9 mouse cellular contexts compared by ENCODE assay signal in genomic region chr10:78605080-78605479, GRCm38 (mm10). TPM values are rescaled to one million over a fixed set of nuclear protein-coding genes. Genes with fewer than 3 reads are reported as not detected.
DNase-seq lines count a peak whose midpoint lies in the region; ATAC-seq and TF ChIP-seq lines count a peak whose summit lies in the region.
"Had no signal": no experiment of that assay in that cellular context is flagged by ENCODE, and none has a peak within 500 bp of the region (broad histone marks: within the 10 kb centered on the region; RNA-seq: fewer than 3 reads in every experiment).

No protein-coding gene starts in this region.

- intact Hi-C loops in gastrocnemius, postnatal 14 days (cut with DNase I; ENCODE audit: low total_unique reads), result loop anchor here (5.0 kb wide), 1 partner anchor 68 kb away; no protein-coding TSS in a partner anchor

- H3K4me1 ChIP-seq in liver, embryonic 14.5 days (replicated peaks; ENCODE audit: control insufficient read depth in 2 of 2, insufficient read depth in 2 of 2, low read length in 1 of 2), result no peaks in the 10 kb centered on the region
- H3K4me1 ChIP-seq in liver, embryonic 11.5 days (replicated peaks; ENCODE audit: control insufficient read depth, insufficient read depth, low read length), result no peaks in the 10 kb centered on the region
- no peaks in the 10 kb centered on the region for H3K4me1 ChIP-seq in stomach, postnatal 0 days (replicated peaks; ENCODE audit: control insufficient read depth, insufficient read depth)
- H3K4me1 ChIP-seq: heart, embryonic 13.5 days had no signal

- WGBS in liver, embryonic 14.5 days (ENCODE audit: insufficient replicate concordance), result 25% methylated on average over 3 of the region's 3 CpGs
- WGBS in liver, embryonic 11.5 days, result 43% methylated on average over 3 of the region's 3 CpGs
- WGBS in stomach, postnatal 0 days, result 34% methylated on average over 3 of the region's 3 CpGs

- H3K36me3 ChIP-seq in liver, embryonic 14.5 days (replicated peaks; ENCODE audit: control insufficient read depth, insufficient read depth, low read depth), result no peaks in the 10 kb centered on the region
- H3K36me3 ChIP-seq in liver, embryonic 11.5 days (ENCODE audit: control insufficient read depth, insufficient read depth, low read length), result no peaks in the 10 kb centered on the region
- H3K36me3 ChIP-seq in stomach, postnatal 0 days (ENCODE audit: control insufficient read depth, insufficient read depth, low read length), result no peaks in the 10 kb centered on the region
- H3K36me3 ChIP-seq: heart, embryonic 13.5 days had no signal

- TF ChIP-seq EP300 in liver, embryonic 14.5 days (IDR thresholded peaks at IDR 0.05; ENCODE audit: low read depth), result no peak
- TF ChIP-seq EP300 in stomach, postnatal 0 days (optimal IDR thresholded peaks at IDR 0.05), result no peak

- DNase-seq in cerebellum, adult 11-12 months, result peak; percentile 28
- peak in 1 of 3 experiments; percentile 9 for DNase-seq in liver, embryonic 14.5 days (ENCODE audit: low read depth in 3 of 3, low spot score in 3 of 3)
- no peak for DNase-seq in liver, embryonic 11.5 days (ENCODE audit: low spot score)
- DNase-seq in cerebellum, postnatal 25 days, result peak; percentile 61 to 78
- DNase-seq in kidney, postnatal 4 days, result peak; percentile 48 to 53
- DNase-seq in stomach, postnatal 0 days (ENCODE audit: low spot score), result peak; percentile 48
- DNase-seq in gastrocnemius, postnatal 14 days, result no peak

- no peak overlapping the region for H3K4me3 ChIP-seq in liver, embryonic 14.5 days (ENCODE audit: insufficient read depth in 1 of 2, low read depth in 2 of 2, low read length in 2 of 2)
- no peak overlapping the region for H3K4me3 ChIP-seq in liver, embryonic 11.5 days (ENCODE audit: low read depth, low read length)
- H3K4me3 ChIP-seq in stomach, postnatal 0 days (ENCODE audit: low read depth, low read length), result no peak overlapping the region
- H3K4me3 ChIP-seq: heart, embryonic 13.5 days had no signal

- TF ChIP-seq CTCF in liver, embryonic 14.5 days (IDR thresholded peaks at IDR 0.05; ENCODE audit: low read depth), result peak; percentile 23; the same call in 1 of the 2 replicates
- TF ChIP-seq CTCF in stomach, postnatal 0 days (IDR thresholded peaks at IDR 0.05; ENCODE audit: low read depth), result peak; percentile 70

- H3K27me3 ChIP-seq in liver, embryonic 14.5 days (ENCODE audit: control insufficient read depth, insufficient read depth, low read length), result no peaks in the 10 kb centered on the region; the same call in 1 of the 2 replicates
- peaks cover 6% of the 10 kb centered on the region for H3K27me3 ChIP-seq in liver, embryonic 11.5 days (replicated peaks; ENCODE audit: control insufficient read depth, insufficient read depth, low read length)
- no peaks in the 10 kb centered on the region for H3K27me3 ChIP-seq in stomach, postnatal 0 days (ENCODE audit: control insufficient read depth, insufficient read depth, low read length)

- no peak overlapping the region for H3K4me2 ChIP-seq in liver, embryonic 14.5 days (ENCODE audit: low read depth)
- no peak overlapping the region for H3K4me2 ChIP-seq in liver, embryonic 11.5 days
- no peak overlapping the region for H3K4me2 ChIP-seq in stomach, postnatal 0 days (replicated peaks; ENCODE audit: low read depth)
- H3K4me2 ChIP-seq: heart, embryonic 13.5 days had no signal

- ATAC-seq in cerebellum, adult (ENCODE audit: insufficient number of reproducible peaks, low FRiP score, low TSS enrichment), result no peak
- ATAC-seq in liver, embryonic 14.5 days (ENCODE audit: insufficient read depth), result no peak
- no peak for ATAC-seq in liver, embryonic 11.5 days (replicated peaks; ENCODE audit: low FRiP score)
- ATAC-seq in stomach, postnatal 0 days (ENCODE audit: low FRiP score, low TSS enrichment), result no peak

- H3K9ac ChIP-seq in liver, embryonic 14.5 days (replicated peaks), result no peak overlapping the region
- H3K9ac ChIP-seq in liver, embryonic 11.5 days (ENCODE audit: low read depth, low read length), result no peak overlapping the region
- H3K9ac ChIP-seq in stomach, postnatal 0 days (ENCODE audit: low read length), result no peak overlapping the region
- H3K9ac ChIP-seq: heart, embryonic 13.5 days had no signal

- no peaks in the 10 kb centered on the region for H3K9me3 ChIP-seq in liver, embryonic 14.5 days (ENCODE audit: control insufficient read depth, low read length)
- H3K9me3 ChIP-seq in liver, embryonic 11.5 days (ENCODE audit: control insufficient read depth, low read length), result no peaks in the 10 kb centered on the region
- H3K9me3 ChIP-seq in stomach, postnatal 0 days (ENCODE audit: control insufficient read depth, low read length), result no peaks in the 10 kb centered on the region
- H3K9me3 ChIP-seq: heart, embryonic 13.5 days had no signal

- no peak overlapping the region for H3K27ac ChIP-seq in liver, embryonic 14.5 days
- no peak overlapping the region for H3K27ac ChIP-seq in liver, embryonic 11.5 days (ENCODE audit: low read depth, low read length)
- H3K27ac ChIP-seq in stomach, postnatal 0 days (replicated peaks), result no peak overlapping the region
- H3K27ac ChIP-seq: heart, embryonic 13.5 days had no signal

RNA-seq across cellular contexts. Expression of gene Olfr1357, which starts 12.8 kb away (rescaled TPM):
- not detected in 2 replicates for polyA plus RNA-seq in liver, embryonic 14.5 days (2012; rRNA removed)
- not detected in 2 replicates for polyA plus RNA-seq in liver, embryonic 14.5 days (2014; fragmentation: Nextera tagmentation; extraction: Ambion mirVana)
- not detected in 2 replicates for polyA plus RNA-seq in liver, embryonic 11.5 days (2014; fragmentation: Nextera tagmentation; extraction: Ambion mirVana)
- not detected in 2 replicates for polyA plus RNA-seq in stomach, postnatal 0 days (2015; fragmentation: Nextera tagmentation; extraction: Ambion mirVana)
- not detected for total RNA-seq in gastrocnemius, postnatal 14 days (2021)
- polyA plus RNA-seq: heart, embryonic 13.5 days had no signal

RNA-seq across cellular contexts. Expression of gene Syde1, which starts 13.3 kb away (rescaled TPM):
- 1.7 and 1.9 TPM in 2 replicates for polyA plus RNA-seq in liver, embryonic 14.5 days (2012; rRNA removed)
- 1.5 and 1.6 TPM in 2 replicates for polyA plus RNA-seq in liver, embryonic 14.5 days (2014; fragmentation: Nextera tagmentation; extraction: Ambion mirVana)
- polyA plus RNA-seq in liver, embryonic 11.5 days (2014; fragmentation: Nextera tagmentation; extraction: Ambion mirVana), result 6.6 and 8.2 TPM in 2 replicates
- 5.8 and 7.2 TPM in 2 replicates for polyA plus RNA-seq in stomach, postnatal 0 days (2015; fragmentation: Nextera tagmentation; extraction: Ambion mirVana)
- total RNA-seq in gastrocnemius, postnatal 14 days (2021), result 1 to 10 TPM; 6.6 to 7.0 TPM

RNA-seq across cellular contexts. Expression of gene Ilvbl, which starts 30.9 kb away (rescaled TPM):
- polyA plus RNA-seq in liver, embryonic 14.5 days (2012; rRNA removed), result 7.3 and 10.0 TPM in 2 replicates
- polyA plus RNA-seq in liver, embryonic 14.5 days (2014; fragmentation: Nextera tagmentation; extraction: Ambion mirVana), result 10.9 and 11.5 TPM in 2 replicates
- polyA plus RNA-seq in liver, embryonic 11.5 days (2014; fragmentation: Nextera tagmentation; extraction: Ambion mirVana), result 22.1 and 24.0 TPM in 2 replicates
- 60.6 and 62.3 TPM in 2 replicates for polyA plus RNA-seq in stomach, postnatal 0 days (2015; fragmentation: Nextera tagmentation; extraction: Ambion mirVana)
- 10 to 100 TPM; 14.7 to 16.4 TPM for total RNA-seq in gastrocnemius, postnatal 14 days (2021)

Comparison
In these comparisons a context has a peak if more than half of its experiments do, and no peak if none do; other contexts are left out.
1. DNase-seq: peak in cerebellum, adult 11-12 months (single experiment), cerebellum, postnatal 25 days (2 of 2), kidney, postnatal 4 days (2 of 2) and stomach, postnatal 0 days (single experiment); none in liver, embryonic 11.5 days (single experiment) and gastrocnemius, postnatal 14 days (single experiment).